Mouse (Mus musculus): ENCODE results near the gene Taf11.

Taf11 gene

DNA sequence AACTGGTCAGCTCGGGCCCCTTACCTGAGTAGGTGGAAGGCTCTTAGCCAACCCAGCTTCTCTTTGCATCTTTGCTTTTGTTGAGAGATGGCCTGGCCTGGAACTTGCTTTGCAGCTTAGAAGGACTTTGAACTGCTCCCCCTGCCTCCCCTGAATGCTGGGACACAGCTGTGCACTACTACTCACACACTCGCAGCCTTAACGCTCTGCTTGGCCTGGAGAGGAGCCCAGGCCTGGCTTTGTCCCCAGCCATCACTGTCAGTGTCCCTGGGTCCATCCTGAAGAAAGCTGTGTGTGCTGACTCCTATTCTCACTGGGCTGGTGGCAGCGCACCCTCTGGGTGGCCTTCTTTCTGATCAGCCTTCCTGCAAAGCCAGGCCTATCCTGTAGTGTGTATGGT is 11.0 kb upstream of the Taf11 start:
- DNase-seq (ENCODE audit: low spot score) = no peak

DNA sequence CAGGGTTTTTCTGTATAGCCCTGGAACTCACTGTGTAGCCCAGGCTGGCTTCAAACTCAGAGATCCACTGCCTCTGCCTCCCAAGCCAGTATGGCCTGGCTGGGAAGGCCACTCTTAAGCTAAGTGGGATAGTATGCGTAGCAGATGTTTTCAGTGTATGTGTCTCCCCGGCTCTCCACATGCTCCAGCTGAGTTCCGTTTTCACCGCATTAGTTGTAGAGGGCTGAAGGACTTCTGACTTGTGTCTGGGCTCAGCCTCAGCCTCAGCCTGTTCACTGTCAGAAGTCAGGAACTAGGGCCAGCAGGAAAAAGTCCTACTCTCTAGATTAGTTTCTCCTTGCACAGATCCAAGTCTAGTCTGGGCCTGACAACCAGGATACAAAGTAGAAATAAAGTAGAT is 6.7 kb upstream of the Taf11 start:
- DNase-seq (ENCODE audit: low spot score) = no peak

DNA sequence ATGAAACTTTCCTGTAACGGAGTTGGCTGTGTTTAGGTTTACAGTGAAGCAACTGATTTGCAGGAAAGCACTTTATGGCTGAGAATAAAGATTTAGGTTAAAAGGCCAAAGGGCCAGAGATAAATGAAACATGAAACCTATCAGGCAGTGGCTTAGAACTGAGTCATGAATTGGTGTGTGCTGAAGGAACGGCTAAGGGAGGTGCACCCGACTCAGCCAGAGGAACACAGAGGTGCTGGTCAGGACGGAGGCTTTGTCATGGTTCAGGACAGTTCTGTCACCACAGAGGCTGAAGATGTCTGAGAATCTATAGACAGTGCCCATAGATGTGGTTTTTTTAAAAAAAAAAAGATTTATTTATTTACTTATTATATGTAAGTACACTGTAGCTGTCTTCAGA is 5.1 kb upstream of the Taf11 start:
- DNase-seq (ENCODE audit: low spot score) = no peak

DNA sequence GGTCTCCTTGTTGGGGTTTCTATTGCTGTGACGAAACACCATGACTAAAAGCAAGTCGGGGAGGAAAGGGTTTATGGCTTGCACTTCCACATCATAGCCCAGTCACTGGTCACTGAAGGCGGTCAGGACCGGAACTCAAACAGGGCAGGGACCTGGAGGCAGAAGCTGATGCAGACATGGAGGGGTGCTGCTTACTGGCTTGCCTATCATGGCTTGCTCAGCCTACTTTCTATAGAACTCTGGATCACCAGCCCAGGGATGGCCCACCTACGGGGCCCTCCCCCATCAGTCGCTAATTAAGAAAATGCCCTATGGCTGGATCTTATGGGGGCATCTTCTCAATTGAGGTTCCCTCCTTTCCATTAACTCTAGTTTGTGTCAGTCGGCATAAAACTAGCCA is 1.7 kb upstream of the Taf11 start:
- DNase-seq (ENCODE audit: low spot score) = no peak

DNA sequence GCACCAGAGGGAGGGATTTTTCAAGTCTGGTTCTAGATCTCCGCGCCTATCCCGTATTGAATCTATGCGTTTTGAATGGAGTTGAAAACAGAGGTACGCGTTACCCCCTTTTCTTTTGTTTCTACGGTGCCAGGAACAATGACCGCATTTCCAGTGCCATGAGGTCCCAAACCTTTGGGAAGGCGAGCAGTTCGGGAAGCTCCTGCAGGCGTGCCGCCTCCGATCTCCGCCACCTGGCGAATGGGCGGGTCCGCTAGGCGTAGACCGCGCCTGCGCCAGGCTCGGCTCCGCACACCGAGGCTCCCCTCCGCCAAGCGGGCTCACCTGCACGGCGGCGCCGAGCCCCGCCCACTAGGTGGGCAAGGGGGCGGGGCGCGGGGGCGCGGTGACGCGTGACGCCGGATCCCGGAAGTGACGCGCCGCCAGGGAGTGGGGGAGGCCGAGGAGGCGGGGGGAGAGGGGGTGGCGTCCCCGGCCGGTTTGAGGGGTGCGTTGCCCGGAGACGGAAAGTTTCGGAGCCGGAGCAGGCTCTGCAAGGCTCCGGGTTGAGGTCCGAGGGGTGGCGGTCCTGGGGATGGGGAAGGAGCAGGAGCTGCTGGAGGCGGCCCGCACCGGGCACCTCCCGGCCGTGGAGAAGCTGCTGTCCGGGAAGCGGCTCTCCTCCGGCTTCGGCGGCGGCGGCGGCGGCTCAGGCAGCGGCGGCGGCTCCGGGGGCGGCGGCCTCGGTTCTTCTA is 589 bp downstream of the Taf11 start, which contains the start of gene Anks1:
Gene Anks1 (plus strand): TSS at position 419 of the 734 bp plus-strand sequence.
- peak; percentile 84 for DNase-seq (ENCODE audit: low spot score)

DNA sequence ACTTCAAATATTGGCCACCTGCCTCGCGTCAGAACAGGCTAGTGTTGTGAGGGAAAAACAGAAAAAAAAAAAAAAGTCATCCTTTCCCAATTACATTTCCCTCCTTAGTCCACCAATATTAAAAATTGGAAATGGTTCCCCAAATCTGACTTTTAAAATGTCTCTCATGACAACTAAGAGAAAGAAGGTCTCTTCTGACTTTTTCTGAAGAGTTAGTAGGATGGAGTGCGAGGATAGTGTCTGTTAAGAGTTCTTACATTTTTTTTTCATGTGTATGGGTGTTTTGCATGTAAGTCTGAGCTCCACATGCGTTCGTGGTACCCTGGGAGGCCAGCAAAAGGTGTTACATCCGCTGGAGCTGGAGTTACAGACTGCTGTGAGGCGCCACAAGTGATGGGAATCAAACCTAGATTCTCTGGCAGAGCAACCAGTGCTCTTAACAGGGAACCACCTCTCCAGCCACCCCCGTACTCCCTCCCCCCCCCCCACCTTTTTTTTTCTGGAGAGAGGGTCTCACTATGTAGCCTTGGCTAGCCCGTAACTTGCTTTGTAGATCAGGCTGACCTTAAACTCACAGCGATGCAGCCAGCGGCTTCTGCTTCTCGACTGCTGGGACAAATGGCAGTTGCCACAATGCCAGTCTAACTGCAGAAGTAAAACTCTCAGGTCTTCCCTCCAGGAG is 1.3 kb downstream of the Taf11 start:
- no peak for DNase-seq (ENCODE audit: low spot score)

DNA sequence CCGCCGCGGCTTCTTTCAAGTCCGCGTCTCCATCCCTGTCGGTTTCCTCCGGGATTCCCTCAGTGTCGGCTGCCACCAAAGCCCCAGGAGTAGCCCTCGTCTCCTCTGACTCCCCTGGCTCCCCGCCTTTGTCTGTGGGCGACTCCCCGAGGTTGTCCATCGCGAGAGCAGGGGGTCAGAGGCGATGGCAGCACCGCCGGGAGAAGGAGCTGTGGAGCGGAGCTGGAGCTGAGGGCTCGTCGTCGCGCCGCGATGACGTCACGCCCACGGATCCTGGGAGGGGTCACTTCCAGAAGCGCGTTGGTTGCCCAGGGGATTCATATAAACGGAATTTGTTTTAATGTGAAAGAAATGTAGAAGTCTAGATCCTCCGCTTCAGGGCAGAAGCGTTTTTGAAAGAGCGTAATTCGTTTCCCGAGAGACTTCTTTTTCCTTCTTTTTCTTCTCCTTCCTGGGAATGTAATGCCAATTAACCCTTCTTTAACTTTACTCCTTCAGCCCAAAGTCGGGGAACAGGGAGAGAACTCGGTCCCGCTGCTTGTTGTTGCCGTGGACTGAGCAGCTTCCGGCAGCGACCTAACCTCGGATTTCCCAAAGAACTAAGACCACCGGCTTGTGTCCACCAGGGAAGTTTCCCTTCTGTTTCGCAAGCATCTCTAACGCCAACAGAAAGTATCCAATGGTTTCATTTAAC is 2.0 kb downstream of the Taf11 start:
- peak; percentile 94 for DNase-seq (ENCODE audit: low spot score)

DNA sequence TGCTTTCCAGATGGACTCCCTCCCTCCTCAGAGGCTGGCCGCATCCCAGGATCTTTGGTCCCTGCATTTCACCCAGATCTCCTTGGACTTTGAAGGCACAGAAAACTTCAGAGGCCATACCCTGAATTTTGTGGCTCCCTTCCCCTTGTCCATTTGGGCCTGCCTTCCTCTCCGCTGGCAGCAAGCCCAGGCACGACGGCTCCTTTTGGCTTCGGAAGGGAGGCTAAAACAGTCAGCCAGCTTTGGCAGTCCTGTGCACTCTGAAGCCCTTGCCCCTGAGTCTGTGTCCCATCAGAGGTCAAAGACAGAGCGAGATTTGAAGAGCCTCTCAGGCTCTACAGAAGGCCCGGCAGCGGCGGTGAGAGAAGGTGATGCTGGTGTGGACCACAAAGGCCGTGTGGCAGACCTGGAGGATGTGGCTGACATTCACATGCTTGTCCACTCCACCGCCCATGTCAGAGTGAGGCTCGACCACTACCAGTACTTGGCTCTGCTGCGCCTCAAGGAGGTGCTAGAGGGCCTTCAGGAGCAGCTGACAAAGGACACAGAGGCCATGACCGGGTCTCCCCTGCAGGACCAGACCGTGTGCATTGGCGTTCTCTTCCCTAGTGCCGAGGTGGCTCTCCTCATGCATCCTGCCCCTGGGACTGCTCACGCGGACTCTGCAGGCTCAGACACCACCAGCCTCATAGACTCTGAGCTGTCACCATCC is 23.0 kb downstream of the Taf11 start:
- no peak for DNase-seq (ENCODE audit: low spot score)

DNA sequence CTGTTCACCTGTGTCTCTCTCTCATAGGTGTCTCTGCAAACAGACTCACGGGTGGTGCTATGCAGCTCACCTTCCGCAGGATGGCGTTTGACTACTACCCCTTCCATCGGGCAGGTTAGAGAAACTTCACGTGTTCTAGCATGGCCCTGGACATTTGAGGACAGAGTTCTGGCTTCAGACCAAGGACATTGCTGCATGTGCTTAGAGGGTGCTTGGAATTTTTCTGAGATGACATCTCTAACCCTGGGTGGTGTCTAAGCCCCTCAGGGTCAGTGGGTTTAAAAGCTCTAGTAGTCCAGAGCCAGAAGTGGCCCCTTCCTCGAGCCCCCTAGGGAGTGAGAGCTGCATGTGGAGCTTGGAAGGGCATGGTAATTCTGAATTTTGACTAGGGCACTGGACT is 25.6 kb downstream of the Taf11 start:
- no peak for DNase-seq (ENCODE audit: low spot score)

DNA sequence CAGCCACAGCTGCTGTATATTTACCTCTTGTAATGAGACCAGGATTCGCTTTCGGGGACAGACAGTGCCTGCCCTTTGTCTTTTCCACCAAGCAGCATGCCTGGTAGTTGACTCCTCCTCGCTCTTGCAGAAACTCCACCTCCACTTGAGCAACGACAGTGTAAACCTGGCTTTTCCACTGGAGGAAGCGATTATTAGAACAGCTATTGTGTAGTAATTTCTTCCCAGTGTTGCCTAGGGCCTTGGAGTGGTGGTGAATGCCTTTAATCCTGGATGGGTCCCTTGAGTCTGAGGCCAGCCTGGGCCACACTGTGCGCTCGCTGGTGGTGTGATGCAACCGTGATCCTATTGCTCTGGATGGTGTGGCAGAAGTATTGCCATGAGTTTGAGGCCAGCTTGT is 26.5 kb downstream of the Taf11 start:
- no peak for DNase-seq (ENCODE audit: low spot score)

DNA sequence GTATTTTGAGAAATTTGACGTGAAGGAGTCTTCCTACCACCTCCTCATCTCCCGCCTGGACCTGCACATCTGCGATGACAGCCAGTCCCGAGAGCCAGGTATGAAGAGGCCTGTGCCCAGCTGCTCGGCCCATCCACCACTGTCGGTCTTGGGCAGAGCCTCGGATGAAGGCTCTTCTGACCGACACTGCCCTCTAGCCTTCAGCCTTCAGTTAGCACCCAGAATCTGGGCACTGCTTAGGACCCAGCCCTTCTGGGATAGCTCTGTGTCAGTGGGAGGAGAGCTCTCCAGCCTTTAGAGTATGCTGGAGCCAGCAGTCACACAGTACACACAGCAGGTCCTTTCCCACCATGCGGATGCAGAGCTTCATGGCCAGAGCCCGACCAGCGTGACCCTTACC is 28.1 kb downstream of the Taf11 start:
- no peak for DNase-seq (ENCODE audit: low spot score)

DNA sequence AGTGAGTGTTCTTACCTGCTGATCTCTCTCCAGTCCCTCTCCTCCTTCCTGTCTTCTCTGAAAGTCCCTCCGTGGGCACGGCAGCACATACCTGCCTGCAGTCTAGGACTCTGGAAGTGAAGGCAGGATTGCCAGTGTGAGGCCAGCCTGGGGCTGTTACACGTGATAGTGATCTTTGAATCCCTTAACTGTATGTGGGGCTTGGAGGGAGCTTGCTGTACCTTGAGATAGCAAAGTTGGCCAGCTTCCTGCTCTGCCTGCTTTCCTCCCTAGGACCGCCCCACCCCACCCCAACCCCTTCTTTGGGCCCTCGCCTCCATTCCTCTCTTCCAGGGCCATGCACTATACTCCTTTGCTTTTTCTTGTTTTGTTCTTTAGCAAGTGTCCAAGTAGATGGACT is 35.1 kb downstream of the Taf11 start:
- no peak for DNase-seq (ENCODE audit: low spot score)

DNA sequence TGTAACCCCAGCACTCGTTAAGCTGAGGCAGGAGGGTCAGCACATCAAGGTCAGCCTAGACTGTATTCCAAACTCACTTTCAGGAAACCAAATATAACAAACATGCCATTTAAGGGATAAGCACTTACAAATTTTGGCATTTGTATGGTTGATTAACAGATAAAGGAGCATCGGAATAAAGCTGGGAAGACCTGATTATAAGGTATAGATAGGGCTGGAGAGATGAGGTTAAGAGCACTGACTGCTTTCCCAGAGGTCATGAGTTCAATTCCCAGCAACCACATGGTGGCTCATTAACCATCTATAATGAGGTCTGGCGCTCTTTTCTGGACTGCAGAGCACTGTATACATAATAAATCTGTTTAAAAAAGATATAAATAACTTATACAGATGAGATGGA is 36.1 kb downstream of the Taf11 start:
- DNase-seq (ENCODE audit: low spot score) = no peak

DNA sequence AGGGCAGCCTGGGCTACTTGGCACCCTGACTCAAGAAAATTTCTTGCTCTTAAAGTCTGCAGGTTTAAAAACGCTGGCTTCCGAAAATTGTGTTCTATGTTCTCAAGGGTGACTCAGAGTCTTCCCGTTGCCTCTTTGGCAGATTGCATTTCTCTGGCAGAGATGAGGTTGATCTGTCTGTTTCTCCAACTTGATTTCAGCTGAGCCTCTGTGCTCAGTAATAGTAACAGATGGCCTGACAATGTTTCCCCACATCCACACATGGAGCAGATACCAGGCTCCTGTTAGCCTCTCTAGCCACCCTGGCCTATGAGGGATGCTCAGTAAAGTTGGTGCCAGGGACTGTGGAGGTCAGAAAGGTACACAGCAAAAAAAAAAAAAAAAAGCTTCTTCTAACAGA is 37.8 kb downstream of the Taf11 start:
- DNase-seq (ENCODE audit: low spot score) = no peak

DNA sequence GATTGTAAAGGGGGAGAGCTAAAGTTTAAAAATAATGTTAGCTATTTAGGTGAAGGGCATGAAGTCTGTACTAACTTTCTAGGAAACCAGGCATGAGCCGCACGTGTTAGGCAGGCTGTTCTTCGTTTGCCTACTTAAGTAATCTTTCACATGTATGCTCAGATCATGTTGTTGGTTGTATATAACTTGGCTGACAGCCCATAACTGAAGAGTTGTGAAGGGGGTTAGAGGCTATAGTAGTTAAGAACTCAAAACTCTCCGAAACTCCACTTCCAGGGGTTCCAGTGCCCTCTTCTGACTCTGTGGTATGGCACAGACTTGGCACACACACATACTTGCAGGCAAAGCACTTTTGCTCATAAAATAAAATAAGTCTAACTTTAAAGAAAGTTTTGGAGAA is 42.9 kb downstream of the Taf11 start:
- no peak for DNase-seq (ENCODE audit: low spot score)

DNA sequence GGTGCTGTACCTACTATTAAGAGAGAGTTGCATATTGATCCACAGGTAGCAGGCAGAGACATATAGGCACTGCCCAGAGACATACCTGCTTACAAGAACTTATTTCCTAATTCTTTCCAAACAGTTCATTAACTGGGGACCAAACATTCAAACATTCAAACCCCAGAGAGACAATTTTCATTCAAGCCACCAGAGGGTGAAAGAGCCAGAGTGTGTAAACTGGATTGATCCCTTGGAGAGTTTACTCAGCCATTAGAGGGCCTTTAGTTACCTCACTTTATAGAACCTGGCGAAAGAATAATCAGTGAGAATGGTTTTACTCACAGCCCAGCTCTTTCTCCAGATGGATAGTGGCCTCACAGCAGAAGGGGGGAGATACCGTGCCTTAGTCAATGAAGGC is 44.2 kb downstream of the Taf11 start:
- no peak for DNase-seq (ENCODE audit: low spot score)

DNA sequence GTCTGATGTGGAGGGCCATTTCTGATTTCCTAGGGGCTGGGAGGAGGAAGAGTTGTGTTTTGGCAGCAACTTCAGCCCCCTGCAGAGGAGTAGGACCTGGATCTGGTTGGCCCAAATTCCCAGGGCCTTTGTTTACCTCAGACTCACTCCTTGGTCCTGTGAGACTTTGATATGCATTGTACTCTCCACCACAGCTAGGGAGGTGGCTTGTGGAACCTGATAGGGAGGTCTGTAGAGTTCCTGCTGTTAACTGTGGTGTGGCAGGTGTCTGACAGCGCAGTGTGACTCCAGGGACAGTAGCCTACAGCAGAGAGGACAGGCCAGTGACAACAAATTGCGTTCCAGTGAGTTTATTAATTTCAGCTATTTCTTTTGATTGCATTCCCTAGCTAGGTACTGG is 50.5 kb downstream of the Taf11 start:
- no peak for DNase-seq (ENCODE audit: low spot score)

DNA sequence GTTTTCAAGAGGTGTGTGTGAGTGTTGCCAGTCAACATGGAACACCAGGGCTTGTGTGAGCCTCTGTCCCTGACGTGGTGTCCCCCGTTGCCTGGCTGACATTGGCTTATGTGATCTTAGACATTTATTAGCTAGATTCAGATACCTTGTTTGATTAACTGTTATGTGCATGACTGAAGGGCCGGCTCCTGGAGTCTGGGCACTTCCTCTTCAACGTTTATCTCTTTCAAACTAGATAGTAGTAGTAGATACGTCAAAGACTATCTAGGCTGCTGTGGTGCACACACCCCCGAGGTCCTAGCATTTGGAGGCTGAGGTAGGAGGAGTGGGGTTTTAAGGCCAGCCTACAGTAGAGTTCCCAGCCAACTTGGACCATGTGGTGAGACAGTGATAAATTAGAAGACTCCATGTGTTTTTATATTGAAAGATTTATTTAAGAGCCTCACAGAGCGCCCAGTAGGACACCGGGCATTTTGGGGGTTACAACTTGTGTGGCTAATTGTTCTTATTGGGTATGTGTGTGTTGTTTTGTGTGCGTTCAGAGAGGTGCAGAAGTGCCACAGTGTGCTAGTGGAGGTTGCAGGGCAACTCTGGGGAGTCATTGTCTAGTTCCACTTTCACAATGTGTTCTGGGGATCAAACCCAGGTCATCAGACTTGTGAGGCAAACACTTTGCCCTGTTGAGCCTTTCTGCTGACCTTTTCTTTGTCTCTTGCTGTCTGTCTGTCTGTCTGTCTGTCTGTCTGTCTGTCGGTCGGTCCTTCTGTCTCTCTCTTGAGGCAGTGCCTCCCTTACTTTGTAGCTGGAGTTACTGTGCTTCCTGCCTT is 51.8 kb downstream of the Taf11 start:
- DNase-seq (ENCODE audit: low spot score) = no peak

DNA sequence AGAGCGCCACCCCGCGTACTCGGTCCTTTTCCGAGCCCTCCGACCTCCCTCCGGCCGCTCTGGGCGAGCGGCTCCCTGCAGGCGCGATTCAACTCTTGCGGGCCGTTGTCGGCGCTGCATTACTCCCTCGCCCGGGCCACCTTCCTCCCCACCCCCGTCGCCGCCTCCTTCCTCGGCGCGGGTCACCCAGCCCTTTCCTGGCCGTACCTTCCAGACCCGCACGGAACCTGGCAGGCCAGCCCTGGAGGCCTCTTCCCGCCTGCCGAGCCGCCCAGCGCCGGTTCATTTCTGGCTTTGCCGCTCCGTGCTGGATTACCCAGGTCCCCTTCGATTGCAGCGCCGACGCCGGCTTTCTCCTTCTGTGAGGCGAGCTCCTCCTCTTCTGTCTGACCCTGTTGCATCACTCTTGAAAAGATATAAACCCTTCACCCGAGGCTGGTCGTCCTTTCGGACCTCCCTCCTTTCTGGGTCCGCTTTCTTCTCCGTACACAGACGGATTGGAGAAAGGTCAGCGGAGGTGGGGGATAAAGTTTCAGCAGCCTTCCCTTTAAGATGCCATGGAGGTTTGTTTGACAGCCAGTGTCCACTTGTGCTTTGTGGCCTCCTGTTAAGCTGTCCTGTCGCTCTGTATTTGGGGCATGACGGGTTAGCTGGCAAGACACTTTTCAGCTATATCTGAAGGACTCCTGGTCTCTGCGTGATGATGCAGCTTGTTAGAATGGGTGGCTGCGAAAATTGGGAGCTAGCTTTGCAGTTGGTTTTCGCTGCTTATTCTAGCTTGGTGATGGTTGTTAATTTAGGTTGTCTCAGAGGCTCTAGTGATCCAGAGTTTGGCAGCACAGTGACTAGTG is 52.6 kb downstream of the Taf11 start:
- peak; percentile 31 for DNase-seq (ENCODE audit: low spot score)

DNA sequence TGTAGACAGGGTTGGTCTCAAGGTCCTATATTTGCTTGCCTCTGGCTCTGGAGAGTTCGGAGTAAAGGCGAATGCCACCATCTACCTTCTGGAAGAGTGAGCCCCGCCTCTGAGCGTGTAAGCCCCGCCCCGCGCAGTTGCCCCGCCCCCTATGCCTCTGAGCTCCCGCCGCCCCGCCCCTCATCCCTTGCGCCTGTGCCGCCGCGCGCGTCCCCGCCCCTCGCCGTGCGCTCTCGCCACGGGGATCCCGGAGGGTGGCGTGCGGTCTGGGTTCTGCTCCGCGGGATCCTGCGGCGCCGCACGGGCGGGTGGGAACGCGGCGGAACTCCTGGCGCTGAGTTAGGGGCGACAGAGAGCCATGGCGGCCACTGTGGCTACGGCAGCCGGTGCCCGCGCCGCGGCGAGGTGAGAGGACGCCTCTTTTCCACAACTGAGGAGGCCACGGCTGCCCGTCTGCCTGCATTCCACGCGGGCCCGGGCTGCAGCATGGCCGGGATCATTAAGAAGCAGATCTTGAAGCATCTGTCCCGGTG is 53.3 kb downstream of the Taf11 start, which contains the start of gene Uhrf1bp1:
Gene Uhrf1bp1 (plus strand): TSS at position 177 of the 533 bp plus-strand sequence.
- DNase-seq (ENCODE audit: low spot score) = peak; percentile 63

Data from ovary, postnatal 14 days (tissue).